Mouse (Mus musculus) lung, postnatal 4 days (tissue): ENCODE measurements around the gene Dock4.

Experiments
- DNase-seq, 2 experiments: peaks; one replicate each; pipeline ENCODE4 v3.0.0; 2021

Dock4 gene

DNA sequence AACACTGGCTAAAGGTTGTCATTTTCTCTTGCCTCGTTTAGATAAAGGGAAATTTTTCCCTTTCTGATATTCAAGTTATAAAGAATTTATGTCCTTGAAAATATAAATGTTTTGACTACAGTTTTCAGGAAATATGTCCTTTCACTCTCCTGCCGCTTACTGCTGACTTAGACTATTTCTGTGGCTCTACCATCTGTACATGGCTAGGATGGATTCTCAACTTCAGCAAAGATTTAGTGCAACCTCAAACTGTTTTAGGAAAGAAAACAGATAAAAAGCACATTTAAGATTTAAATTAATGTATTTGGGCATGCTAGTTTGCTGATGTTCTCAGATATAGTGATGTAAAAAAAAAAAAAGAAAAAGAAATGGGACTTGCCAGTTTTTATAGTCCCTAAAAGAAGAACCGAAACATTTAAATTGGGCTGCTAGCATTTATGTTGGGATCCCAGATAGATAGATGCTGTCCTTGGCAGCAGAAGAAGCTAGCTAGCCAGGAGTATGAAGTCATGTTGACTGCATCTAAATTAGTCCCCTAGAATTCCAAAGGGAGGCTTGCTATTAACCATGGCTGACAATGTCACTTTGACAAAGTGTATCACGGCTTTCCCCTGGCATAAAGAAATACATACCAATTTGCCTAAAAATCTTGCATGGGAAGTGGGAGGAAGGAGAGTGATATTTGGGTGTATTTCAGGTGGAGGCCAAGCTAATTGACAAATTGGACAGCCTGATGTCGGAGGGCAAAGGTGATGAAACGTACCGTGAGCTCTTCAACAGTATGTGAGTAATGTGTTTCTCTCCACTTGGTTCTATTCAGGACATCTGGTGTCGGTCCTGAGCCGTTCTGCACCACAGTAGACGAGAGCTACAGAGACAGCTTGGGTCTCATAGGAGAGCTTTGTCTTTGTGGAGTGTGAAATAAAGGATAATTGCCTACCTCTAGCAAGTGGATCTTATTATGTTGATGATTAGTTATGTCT lies 343.9 kb downstream of the Dock4 start:
- no peak for DNase-seq

DNA sequence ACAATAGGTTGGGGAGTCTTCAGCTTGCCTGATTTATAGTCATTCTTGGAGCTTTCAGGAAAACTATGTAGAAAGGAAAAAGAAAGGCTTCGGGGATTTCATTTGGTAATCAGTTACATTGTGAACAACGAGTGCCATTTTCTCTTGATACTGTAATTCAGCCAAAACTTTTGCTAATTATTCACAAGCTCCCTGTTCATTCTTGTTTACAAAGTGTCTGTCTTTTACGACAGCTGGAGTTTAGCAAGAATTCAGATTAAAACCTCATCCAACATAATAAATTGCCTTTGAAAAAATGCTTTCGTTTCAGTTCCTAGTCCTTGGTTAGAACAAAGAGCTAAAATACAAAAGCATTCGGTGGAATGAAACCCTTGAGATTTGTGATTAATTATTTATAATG lies 345.5 kb downstream of the Dock4 start:
- DNase-seq: no peak

GRCm38 (mm10) chr12:40792184-40792650 lies 346.5 kb downstream of the Dock4 start:
- no peak for DNase-seq

GRCm38 (mm10) chr12:40794066-40794465 lies 348.3 kb downstream of the Dock4 start:
- DNase-seq: no peak

- DNase-seq: no peak
Measured at GRCm38 (mm10) chr12:40794756-40795155, 349.0 kb downstream of the Dock4 start.

DNA sequence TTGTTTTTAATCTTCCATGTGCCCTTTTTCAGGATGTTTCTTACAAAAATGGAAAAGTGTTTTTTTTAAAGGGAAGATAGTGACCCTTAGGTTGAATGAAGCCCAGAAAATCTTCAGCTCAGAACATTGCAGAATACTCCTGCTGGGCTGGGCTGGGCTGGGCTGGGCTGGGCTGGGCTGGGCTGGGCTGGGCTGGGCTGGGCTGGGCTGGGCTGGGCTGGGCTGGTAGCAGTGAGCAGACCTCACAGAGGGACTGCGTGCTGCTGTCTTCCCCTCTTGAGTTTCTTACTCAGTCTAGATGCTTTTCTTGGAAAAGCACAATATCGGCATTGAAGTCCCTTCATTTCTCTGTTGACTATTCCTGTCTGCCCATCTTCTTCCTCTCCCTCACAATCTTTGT lies 350.0 kb downstream of the Dock4 start:
- no peak for DNase-seq

DNA sequence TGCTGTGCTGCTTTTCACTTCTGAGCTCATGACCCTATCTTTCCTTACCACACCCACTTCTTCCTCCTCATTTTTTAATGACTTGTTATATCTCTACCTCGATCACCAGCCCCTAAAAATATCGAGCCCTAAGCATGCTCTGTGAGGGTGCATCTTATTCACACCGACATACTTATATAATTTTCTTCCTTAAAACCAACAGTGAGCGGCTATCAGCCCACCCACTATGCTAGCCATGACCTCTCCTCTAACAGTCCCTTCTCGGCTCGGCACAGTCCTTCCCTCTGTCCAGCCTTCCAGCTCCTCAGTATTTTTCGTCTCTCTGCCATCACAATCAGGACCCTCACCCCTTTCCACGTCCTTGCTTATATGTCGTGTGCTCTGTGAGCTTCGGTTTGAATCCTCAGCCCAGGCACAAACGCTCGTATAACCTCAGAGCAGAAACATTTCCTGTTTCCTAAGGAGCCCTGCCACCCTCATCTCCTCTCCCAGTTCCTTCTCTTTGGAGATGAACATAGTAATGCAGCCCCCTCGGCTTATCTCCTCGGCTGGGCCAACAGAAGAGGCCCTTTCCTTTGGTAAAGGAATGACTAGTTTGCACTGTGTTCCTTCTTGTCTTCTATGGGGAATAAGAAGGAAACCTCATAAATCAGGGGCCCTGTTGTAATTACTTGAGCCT lies 351.2 kb downstream of the Dock4 start:
- DNase-seq: no peak

- peak; percentile 24 to 70 for DNase-seq
Measured at GRCm38 (mm10) chr12:40797561-40798343, 352.0 kb downstream of the Dock4 start.

- DNase-seq: no peak
Measured at GRCm38 (mm10) chr12:40798344-40799017, 352.7 kb downstream of the Dock4 start.

- no peak for DNase-seq
Measured at GRCm38 (mm10) chr12:40801456-40801855, 355.7 kb downstream of the Dock4 start.

DNA sequence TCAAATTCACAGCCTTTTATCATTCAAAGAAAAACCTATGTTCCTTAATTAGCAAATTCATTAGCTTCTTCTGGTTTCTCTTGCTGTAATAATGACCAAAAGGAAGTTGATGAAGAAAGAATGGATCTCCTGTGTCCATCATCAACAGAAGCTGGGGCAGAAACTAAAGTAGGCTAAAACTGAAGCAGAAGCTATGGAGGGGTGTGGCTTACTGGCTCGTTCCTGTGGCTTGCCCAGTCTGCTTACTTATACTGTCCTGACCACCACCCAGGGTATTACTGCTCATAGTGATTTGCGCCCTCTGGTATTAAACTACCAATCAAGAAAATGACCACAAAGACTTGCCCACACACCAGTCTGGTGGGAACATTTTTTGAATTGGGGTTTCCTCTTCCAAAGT lies 359.5 kb downstream of the Dock4 start:
- DNase-seq: no peak

- no peak for DNase-seq
Measured at GRCm38 (mm10) chr12:40807916-40808315, 362.2 kb downstream of the Dock4 start.

DNA sequence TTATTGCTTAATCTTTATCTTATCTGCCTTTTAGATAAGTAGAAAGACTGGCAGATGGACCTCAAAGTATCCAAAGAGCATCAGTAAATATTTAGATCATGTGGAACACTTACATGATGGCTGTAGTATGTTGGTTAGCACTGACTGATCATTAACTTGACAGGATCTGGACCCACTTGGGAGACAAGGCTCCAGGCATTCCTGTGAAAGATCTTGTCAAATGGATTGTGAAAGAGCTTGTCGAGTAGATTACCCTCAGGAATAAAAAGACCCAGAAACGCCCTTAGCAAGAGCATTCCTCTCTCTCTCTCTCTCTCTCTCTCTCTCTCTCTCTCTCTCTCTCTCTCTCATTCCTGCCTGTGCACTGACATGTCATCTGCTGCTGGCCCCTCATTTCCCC lies 367.7 kb downstream of the Dock4 start:
- DNase-seq: no peak

GRCm38 (mm10) chr12:40814659-40815363 lies 369.1 kb downstream of the Dock4 start:
- no peak for DNase-seq

- no peak for DNase-seq
Measured at GRCm38 (mm10) chr12:40818046-40818708, 372.4 kb downstream of the Dock4 start.

DNA sequence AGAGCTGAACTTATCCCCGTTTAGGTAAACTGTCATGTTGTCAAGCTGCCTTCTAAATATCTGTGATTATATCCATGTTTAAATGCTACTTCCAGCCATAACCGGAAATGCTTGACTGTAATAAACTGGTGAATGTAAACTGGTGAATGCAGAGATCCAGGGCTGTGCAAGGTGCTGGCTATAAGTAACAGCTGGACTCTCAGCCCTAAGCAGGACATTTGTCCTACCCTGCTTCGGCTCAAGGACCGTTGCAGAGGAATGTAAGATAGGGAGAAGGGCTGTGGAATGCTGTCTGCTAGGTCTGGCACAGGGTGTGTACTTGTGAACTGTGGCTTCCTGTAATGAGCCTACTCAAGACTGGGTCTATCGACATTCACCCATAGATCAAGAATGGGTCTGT lies 377.9 kb downstream of the Dock4 start:
- DNase-seq: no peak

DNA sequence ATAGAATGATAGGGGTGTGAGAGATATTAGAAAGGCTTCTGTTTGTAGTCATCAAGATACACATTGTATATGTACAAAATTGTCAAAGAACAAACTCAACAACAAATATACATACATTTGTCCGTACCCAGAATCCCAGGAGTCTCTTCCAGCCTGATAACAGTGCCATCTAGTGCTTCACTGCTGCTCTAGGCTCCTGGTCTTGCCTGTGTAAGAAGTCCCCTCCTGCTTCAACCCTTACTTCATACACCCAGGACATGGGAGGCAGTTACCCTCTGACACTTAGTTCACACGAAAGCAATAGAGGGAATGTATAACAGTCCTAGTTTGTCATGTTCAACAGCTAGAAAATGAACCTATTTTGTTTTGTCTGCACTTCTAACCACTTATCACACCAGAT lies 378.5 kb downstream of the Dock4 start:
- no peak for DNase-seq

DNA sequence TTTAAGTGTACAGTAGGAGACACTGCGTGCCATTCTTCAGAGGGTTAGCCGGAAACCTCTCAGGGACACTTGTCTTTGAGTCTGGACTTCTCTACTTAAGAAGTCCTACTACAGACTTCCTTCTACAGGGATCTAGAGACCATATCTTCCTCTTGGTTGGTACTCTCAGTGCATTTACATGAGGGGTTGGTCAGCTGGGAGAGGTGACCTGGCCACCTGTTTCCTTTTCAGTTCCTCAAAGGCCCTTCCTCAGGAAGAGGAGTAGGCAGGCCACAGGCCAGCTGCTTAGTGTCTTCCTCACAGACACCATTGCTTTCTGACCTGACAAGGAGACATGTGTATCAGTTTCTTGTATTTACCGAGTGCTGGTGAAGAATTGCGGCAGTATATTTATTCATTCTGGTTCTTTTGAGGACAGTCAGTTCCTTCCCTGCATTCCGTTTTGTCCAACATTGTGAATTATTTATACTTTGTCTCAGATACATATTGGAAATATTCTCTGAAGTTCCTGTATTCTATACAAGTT lies 380.2 kb downstream of the Dock4 start:
- peak in 1 of 2 experiments; percentile 48 for DNase-seq

GRCm38 (mm10) chr12:40826491-40826890 lies 380.7 kb downstream of the Dock4 start:
- DNase-seq: peak; percentile 59 to 78

GRCm38 (mm10) chr12:40828025-40828424 lies 382.3 kb downstream of the Dock4 start:
- no peak for DNase-seq

- no peak for DNase-seq
Measured at GRCm38 (mm10) chr12:40829269-40829668, 383.5 kb downstream of the Dock4 start.
